Mouse (Mus musculus) layer of hippocampus, postnatal 36 days (tissue): ENCODE data around the gene Opn4. TPM values are rescaled to one million over a fixed set of nuclear protein-coding genes. Genes with fewer than 3 reads are reported as not detected.

Experiments used
- DNase-seq, 2 experiments: peaks; one replicate each; pipeline ENCODE4 v3.0.0; 2022
- total RNA-seq, 2 experiments: library from RNA; stranded (reverse); gene quantifications; 2 replicates each; pipeline ENCODE4 v1.2.3; 2021

Opn4 gene
- not detected for total RNA-seq

- no peak for DNase-seq
These were observed at the start of gene Opn4 for GRCm38 (mm10) chr14:34599941-34600340. TSS of gene Opn4 (minus strand) at chr14:34600142.

GRCm38 (mm10) chr14:34647870-34648475 is 48.0 kb upstream of the Opn4 start:
- DNase-seq, result no peak

GRCm38 (mm10) chr14:34644140-34644539 is 44.2 kb upstream of the Opn4 start:
- no peak for DNase-seq

- DNase-seq, result no peak
These were observed 35.8 kb upstream of the Opn4 start for GRCm38 (mm10) chr14:34635721-34636120.

GRCm38 (mm10) chr14:34635192-34635591 is 35.2 kb upstream of the Opn4 start:
- DNase-seq, result no peak

GRCm38 (mm10) chr14:34632722-34633448 is 32.9 kb upstream of the Opn4 start:
- DNase-seq, result no peak

- no peak for DNase-seq
These were observed 26.9 kb upstream of the Opn4 start for GRCm38 (mm10) chr14:34626824-34627223.

- no peak for DNase-seq
These were observed 23.7 kb upstream of the Opn4 start for GRCm38 (mm10) chr14:34623531-34624210.

- DNase-seq, result no peak
These were observed 23.1 kb upstream of the Opn4 start for GRCm38 (mm10) chr14:34623074-34623473.

- DNase-seq, result peak in 1 of 2 experiments; percentile 20
These were observed 20.9 kb upstream of the Opn4 start for GRCm38 (mm10) chr14:34620611-34621376.

GRCm38 (mm10) chr14:34618808-34619207 is 18.9 kb upstream of the Opn4 start:
- DNase-seq, result no peak

- DNase-seq, result peak; percentile 80 to 82
These were observed 16.9 kb upstream of the Opn4 start for GRCm38 (mm10) chr14:34616821-34617220.

- no peak for DNase-seq
These were observed 15.7 kb upstream of the Opn4 start for GRCm38 (mm10) chr14:34615625-34616024.

- no peak for DNase-seq
These were observed 15.1 kb upstream of the Opn4 start for GRCm38 (mm10) chr14:34615082-34615481.

GRCm38 (mm10) chr14:34614551-34614950 is 14.6 kb upstream of the Opn4 start:
- no peak for DNase-seq

- no peak for DNase-seq
These were observed 13.6 kb upstream of the Opn4 start for GRCm38 (mm10) chr14:34613523-34613922.

GRCm38 (mm10) chr14:34612222-34612621 is 12.3 kb upstream of the Opn4 start:
- DNase-seq, result no peak

GRCm38 (mm10) chr14:34611591-34611990 is 11.6 kb upstream of the Opn4 start:
- DNase-seq, result no peak

GRCm38 (mm10) chr14:34601910-34602309 is 2.0 kb upstream of the Opn4 start:
- DNase-seq, result no peak

GRCm38 (mm10) chr14:34595596-34596255 is 4.2 kb downstream of the Opn4 start:
- no peak for DNase-seq

- no peak for DNase-seq
These were observed 8.0 kb downstream of the Opn4 start for GRCm38 (mm10) chr14:34591741-34592535.
